In the genomic region with DNA sequence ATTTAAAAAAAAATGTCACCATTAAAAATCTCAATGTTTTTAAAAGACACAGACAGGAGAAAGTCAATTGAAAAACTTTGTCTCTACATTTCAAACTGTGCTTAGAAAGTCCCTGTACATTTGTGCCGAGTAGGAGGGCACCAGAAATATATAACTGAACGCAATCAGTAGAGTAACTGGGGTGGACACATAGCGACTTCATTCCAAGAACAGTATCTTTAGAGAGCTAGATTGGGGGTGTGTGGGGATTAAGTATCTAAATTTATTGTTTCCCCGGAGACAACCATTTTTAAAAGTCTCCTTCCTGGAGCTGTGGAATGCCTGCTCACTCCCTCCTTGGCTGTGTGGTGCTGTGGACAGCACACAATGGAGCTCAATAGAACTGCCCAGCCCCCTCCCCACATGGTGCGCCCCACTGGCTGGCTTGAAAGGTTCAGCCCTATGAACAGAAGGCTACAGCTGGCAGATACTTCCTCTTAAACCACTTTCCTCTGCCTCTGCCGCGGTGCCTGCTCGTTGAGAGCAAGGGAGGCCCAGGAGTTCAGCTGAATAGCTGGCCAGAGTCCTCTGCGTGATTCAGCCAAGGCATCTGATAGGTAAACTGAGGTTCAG, we compare ENCODE assay signal across 8 mouse cellular contexts.
A peak's percentile ranks its signal among the peaks of the same experiment; 100 is the strongest.
DNase-seq lines count a peak whose midpoint lies in the region; ATAC-seq and TF ChIP-seq lines count a peak whose summit lies in the region.

No protein-coding gene starts in this region.

- H3K4me3 ChIP-seq in heart, adult 2 months, result no peak overlapping the region
- peak overlapping the region; percentile 49 for H3K4me3 ChIP-seq in hindbrain, embryonic 10.5 days
- peak overlapping the region; percentile 32 for H3K4me3 ChIP-seq in lung, adult 2 months (replicated peaks; ENCODE audit: extremely low read depth, low read depth, low read length)

- no peak for TF ChIP-seq EP300 in heart, adult 2 months (IDR thresholded peaks at IDR 0.05; ENCODE audit: insufficient read depth, low read depth, low read length)

- DNase-seq in heart, adult 2 months, result no peak
- DNase-seq in heart, postnatal 36 days, result no peak
- DNase-seq in embryo, embryonic 11 days, result peak; percentile 84
- peak; percentile 82 for DNase-seq in hindbrain, embryonic 10.5 days (ENCODE audit: low spot score)
- DNase-seq in lung, adult 2 months, result no peak
- DNase-seq in right cerebral cortex, postnatal 4 days, result peak; percentile 22
- no peak for DNase-seq in urinary bladder, postnatal 25 days (ENCODE audit: low spot score)

- no peak for TF ChIP-seq POLR2A in heart, adult 2 months (IDR thresholded peaks at IDR 0.05; ENCODE audit: insufficient read depth, low read depth, low read length)
- TF ChIP-seq POLR2A in lung, adult 2 months (IDR thresholded peaks at IDR 0.05; ENCODE audit: borderline replicate concordance, extremely low read depth, low read depth, low read length), result no peak

- no peaks in the 10 kb centered on the region for H3K9me3 ChIP-seq in hindbrain, embryonic 10.5 days

- no peaks in the 10 kb centered on the region for H3K79me2 ChIP-seq in heart, adult 2 months (replicated peaks; ENCODE audit: control insufficient read depth, insufficient read depth, low read length)

- no peak for TF ChIP-seq CTCF in heart, adult 2 months (IDR thresholded peaks at IDR 0.05)
- TF ChIP-seq CTCF in lung, adult 2 months (IDR thresholded peaks at IDR 0.05; ENCODE audit: insufficient read depth, low read length), result no peak

- H3K9ac ChIP-seq in heart, adult 2 months (ENCODE audit: low read depth, low read length), result no peak overlapping the region

- H3K27ac ChIP-seq in heart, adult 2 months, result peak overlapping the region; percentile 38; the same call in 1 of the 2 replicates
- H3K27ac ChIP-seq in hindbrain, embryonic 10.5 days, result peak overlapping the region; percentile 80

- 20% methylated on average over 9 of the region's 9 CpGs for WGBS in heart, adult 2 months
- 12% methylated on average over 9 of the region's 9 CpGs for WGBS in hindbrain, embryonic 10.5 days
- 27% methylated on average over 9 of the region's 9 CpGs for WGBS in lung, adult 2 months

- no peak for ATAC-seq in erythroid progenitor cell, adult 5-6 weeks (replicated peaks; ENCODE audit: low FRiP score, poor library complexity, severe bottlenecking)

- H3K27me3 ChIP-seq in heart, adult 2 months (ENCODE audit: control insufficient read depth, insufficient read depth, low read length), result no peaks in the 10 kb centered on the region
- peaks cover 10% of the 10 kb centered on the region for H3K27me3 ChIP-seq in hindbrain, embryonic 10.5 days (ENCODE audit: insufficient read depth, poor library complexity, severe bottlenecking)

- H3K36me3 ChIP-seq in heart, adult 2 months (ENCODE audit: control insufficient read depth, insufficient read depth, low read length), result no peaks in the 10 kb centered on the region
- H3K36me3 ChIP-seq in hindbrain, embryonic 10.5 days, result 0 out of 2 replicates have a peak, but pooled peaks cover 5% of the 10 kb centered on the region

- no peaks in the 10 kb centered on the region for H3K4me1 ChIP-seq in heart, adult 2 months (ENCODE audit: control insufficient read depth, insufficient read depth, low read length)
- peaks cover 75% of the 10 kb centered on the region for H3K4me1 ChIP-seq in hindbrain, embryonic 10.5 days (replicated peaks)
- peaks cover 7% of the 10 kb centered on the region for H3K4me1 ChIP-seq in lung, adult 2 months (ENCODE audit: control insufficient read depth, insufficient read depth, low read length)

- intact Hi-C loops in heart, adult 2 months (cut with DNase I), result loop anchor here (5.0 kb wide), 2 partner anchors 46 to 69 kb away; no protein-coding TSS in a partner anchor
- intact Hi-C loops in heart, postnatal 36 days (cut with DNase I), result loop anchor here (5.0 kb wide), 1 partner anchor 141 kb away; no protein-coding TSS in a partner anchor

Comparison
In these comparisons a context has a peak if more than half of its experiments do, and no peak if none do; other contexts are left out.
1. DNase-seq: peak in embryo, embryonic 11 days (single experiment), hindbrain, embryonic 10.5 days (single experiment) and right cerebral cortex, postnatal 4 days (single experiment); none in heart, adult 2 months (0 of 2), heart, postnatal 36 days (0 of 2), lung, adult 2 months (single experiment) and urinary bladder, postnatal 25 days (single experiment).